Mouse (Mus musculus) monocyte, adult 5-6 weeks (primary cell): Measurements from ENCODE around the gene Vegfd. TPM values are rescaled to one million over a fixed set of nuclear protein-coding genes. Genes with fewer than 3 reads are reported as not detected.

Source experiments
- ATAC-seq: fragments of 153-309, 156-312 bp; replicated peaks from 2 replicates; pipeline ENCODE4 v1.8.0; 2017; ENCODE audit warnings: mild to moderate bottlenecking; ENCODE audit not compliant: low TSS enrichment, insufficient number of reproducible peaks, severe bottlenecking, poor library complexity, low FRiP score
- total RNA-seq: library from RNA; stranded (forward); fragments of 200-1000, 200-491, 200-594 nt; gene quantifications from 3 replicates; pipeline ENCODE4 v1.2.3, GENCODE M21; 2017

Gene Vegfd
- 0.19 TPM in 1 of 3 replicates, not detected in the others for total RNA-seq

- ATAC-seq = no peak
These were observed at the start of gene Vegfd for GRCm38 (mm10) chrX:164373081-164373480. Gene Vegfd (plus strand): TSS chrX:164373378.

DNA sequence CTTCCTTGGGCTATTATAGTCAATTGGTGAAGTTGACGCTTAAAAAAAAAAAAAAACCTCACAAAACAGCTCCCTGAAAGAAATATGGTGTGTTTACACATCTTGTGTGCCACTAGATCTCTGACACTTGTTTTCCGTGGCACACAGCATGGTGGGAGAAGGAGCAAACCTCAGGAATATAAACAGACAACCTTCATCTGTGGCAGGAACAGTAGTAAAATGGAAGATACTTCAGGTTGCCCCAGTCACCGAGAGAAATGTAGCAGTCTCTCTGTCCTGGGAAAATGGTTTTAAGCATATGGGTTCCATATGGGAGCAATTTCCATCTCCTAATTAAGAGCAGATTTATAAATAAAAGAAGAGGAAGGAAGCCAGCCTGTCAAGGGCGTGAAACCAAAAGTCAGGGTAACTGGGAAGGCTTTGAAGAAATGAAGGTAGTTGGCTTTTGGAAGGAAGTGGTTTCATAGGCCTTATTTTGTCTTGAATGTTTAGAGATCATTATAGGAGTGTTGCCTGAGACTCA, 49.7 kb upstream of the Vegfd start:
- no peak for ATAC-seq

GRCm38 (mm10) chrX:164330351-164330750, 42.8 kb upstream of the Vegfd start:
- ATAC-seq = no peak

DNA sequence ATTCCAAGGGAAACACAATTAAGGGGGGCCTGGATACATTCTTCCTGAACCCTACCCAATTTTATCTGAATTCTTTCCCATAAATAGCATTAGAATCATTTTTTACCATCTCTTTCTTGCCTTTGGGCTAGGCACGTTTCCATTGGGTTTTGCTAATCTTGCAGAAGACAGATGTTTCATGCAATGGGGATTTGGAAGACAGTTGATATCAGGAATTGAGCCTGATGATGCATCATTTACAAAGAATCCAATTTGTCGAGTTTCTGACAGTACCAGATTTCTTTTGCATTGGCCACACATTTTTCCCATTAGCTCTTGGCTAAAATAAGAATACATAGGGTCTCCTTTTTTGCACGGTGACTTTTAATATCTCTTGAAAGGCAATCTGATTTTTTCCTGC, 42.4 kb upstream of the Vegfd start:
- no peak for ATAC-seq

GRCm38 (mm10) chrX:164338591-164338990, 34.6 kb upstream of the Vegfd start:
- ATAC-seq = no peak

DNA sequence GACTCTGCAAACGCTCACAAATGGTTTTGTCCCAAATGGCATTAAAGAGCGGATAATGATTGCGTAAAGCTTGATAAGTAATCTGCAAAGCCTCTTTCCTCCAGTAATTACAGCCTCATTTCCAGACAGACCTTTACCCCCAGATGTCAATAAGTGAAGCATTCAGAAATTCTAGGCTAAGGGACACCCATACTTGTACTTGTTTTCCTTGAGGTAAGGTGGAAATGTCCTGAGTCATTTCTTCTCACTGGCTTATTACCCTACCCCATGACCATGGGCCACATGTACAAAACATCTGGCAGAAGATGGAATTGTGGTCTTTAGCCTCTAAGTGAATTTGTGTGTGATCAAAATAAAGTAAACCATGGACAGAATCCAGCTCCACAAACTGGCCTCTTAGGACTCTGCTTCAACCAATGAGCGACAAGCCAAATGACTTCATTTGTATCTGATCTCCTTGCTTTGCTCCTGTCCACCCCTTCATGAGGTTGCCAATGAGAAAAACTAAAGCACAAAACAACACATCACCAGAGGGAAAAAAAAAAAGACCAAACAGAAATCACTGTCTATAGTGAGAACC, 27.7 kb upstream of the Vegfd start:
- no peak for ATAC-seq

GRCm38 (mm10) chrX:164348937-164349336, 24.2 kb upstream of the Vegfd start:
- ATAC-seq = no peak

DNA sequence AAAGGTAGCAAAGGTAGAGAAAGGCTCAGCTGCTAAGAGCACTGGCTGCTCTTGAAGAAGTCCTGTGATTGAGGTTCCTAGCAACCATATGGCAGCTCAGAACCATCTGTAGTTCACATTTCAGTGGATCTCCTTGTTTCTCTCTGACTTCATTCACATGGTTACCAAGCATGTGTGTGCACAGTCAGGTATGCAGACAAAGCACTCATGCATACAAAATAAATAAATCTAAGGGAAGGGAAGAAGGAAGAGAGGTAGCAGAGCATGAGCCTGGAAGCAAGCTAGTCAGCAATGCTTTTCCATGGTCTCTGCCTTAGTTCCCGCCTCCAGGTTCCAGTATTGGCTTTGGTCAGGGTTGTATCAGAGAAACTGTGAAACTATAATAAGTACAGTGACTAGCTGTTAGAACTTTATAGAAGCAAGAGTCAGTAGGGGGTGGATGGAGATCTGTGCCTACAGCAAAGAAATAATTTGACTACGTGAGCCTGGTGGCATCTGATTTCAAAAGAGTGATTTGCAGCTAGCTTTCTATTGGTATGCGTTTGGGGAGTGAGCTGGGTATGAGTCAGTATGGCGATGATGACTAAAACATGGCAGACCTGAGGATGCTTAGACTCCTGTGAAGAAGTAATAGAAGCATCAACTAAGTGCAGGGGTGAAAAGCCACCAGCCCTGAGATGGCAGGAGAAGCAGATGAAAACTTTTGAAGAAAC, 7.9 kb upstream of the Vegfd start:
- no peak for ATAC-seq

- no peak for ATAC-seq
These were observed 2.6 kb upstream of the Vegfd start for GRCm38 (mm10) chrX:164370576-164370975.

DNA sequence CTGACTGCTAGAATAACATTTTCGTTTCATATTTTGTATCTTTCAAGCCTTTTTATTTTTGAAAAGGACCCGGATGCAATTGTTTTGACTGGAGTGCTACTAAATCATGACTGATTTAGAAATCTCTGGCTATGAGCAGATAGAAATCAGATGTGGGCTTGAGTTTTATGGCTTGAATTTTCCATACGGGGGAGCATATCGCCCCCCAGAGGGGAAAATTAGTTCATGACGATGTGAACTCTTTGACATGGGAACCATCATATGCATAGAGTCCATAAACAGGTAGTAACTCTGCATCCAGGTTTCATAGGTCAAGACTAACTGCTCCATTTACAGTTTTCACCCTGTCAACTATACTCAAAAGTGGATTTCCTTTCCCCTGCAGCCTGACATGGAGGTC, 1.4 kb downstream of the Vegfd start:
- no peak for ATAC-seq

DNA sequence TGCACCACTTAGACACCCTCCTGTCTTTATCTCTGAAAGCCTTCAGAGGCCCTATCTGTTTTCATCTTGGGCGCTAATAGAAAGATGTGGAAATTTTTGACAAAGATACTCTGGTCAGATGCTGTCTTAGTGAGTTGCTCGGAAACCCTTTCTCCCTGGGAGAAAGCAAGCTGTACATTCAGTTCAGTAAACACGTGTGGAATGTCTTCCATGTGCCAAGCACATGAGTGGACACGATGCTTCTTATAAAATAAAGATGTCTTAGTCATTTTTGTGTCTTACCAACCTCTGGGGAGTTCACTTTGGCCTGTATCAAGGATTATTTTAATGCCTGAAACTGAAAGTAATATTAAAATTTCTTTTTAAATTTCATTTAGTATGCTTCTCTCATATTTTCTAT, 6.5 kb downstream of the Vegfd start:
- ATAC-seq = no peak

- peak; percentile 88 for ATAC-seq
These were observed 8.6 kb downstream of the Vegfd start for GRCm38 (mm10) chrX:164381618-164382408.

DNA sequence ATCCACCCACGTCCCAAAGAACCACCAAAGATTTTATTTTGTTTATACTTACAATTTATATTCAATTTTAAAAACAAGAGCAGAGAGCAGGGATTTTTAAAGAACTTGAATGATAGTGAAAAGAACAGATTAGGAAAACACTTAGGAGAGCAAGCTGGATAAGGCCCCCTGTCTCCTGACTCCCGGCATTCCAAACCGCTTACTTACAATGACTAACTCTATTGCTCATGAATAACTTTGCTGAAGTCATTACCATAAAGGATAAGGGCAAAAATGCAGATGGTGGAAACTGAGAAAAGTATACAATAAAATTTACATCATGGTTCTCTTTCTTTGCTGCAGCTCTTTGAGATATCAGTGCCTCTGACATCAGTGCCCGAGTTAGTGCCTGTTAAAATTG, 20.9 kb downstream of the Vegfd start:
- ATAC-seq = no peak

GRCm38 (mm10) chrX:164398456-164398855, 25.3 kb downstream of the Vegfd start:
- ATAC-seq = no peak

- no peak for ATAC-seq
These were observed 32.0 kb downstream of the Vegfd start for GRCm38 (mm10) chrX:164405080-164405649.

DNA sequence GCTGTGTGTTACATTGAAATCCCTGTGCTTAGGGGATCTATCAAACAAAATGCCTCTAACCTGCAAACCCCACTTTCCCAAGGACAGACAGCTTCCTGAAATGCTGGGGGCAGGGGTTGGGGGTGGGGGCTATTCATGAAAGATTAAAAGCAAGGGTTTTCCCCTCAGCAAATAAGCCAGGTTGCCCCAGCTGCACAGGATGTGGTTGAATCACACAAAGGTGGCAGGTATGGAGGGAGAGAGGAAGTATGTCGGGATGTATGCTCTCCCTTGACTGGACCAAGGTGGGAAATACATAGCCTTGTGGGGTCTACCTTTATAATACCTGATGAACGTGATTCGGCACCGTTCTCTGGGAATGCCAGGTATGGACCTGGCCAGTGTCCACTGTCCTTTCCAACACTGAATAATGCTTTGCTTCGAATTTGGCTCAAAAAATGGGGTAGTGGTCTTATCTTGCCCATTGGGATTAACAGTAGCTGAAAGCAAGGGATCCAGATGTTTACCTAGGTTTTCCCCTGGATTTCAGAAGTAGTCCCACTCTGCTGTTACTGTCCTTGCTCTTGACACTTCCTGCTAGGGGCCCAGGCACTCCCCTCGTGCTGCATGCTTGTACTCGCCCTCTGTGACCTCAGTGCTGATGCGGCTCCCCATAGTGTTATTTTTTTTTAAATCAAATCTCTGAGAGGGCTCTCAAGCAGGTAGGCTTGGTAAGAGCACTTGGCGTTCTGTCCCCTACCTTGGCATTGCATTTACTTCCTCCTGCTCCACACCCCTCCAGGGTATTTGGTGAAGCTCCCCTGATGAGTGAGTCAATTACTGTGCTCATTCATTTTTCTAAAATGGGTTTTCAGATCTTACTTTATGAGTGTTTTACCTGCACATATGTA, 33.2 kb downstream of the Vegfd start:
- no peak for ATAC-seq

- ATAC-seq = no peak
These were observed 35.2 kb downstream of the Vegfd start for GRCm38 (mm10) chrX:164408301-164408927.

DNA sequence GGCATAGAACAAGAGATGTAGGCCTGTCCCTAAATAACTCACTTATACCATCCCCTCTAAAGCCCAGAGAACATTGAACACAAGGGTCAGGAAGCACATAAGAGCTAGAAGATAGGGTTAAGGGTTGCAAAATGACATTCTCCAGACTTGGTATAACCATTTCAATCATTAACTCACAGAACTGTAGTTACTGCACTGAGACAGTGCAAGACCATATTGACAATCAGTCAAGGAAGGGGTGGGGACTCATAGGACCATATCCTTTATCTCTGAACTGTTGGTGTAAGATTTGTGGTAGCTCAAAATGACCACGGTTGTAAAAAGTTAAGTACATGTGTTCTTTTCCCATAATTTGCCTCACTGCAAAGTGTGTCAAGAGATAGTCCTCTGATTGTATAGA, 37.4 kb downstream of the Vegfd start:
- ATAC-seq = no peak
